Mouse (Mus musculus) embryonic fibroblast, embryonic 13.5 days (primary cell): ENCODE measurements around the gene Hdac6.

Experiments used
- CTCF ChIP-seq: IDR thresholded peaks from 2 replicates; pipeline ENCODE4 v1.5.1; 2011; ENCODE audit warnings: mild to moderate bottlenecking, control low read depth, low read length, moderate library complexity, borderline replicate concordance; ENCODE audit not compliant: insufficient read depth
- POLR2A ChIP-seq: IDR thresholded peaks from 2 replicates; pipeline ENCODE4 v1.6.1; 2011; ENCODE audit warnings: low read depth, mild to moderate bottlenecking, control low read depth, low read length, moderate library complexity

DNA sequence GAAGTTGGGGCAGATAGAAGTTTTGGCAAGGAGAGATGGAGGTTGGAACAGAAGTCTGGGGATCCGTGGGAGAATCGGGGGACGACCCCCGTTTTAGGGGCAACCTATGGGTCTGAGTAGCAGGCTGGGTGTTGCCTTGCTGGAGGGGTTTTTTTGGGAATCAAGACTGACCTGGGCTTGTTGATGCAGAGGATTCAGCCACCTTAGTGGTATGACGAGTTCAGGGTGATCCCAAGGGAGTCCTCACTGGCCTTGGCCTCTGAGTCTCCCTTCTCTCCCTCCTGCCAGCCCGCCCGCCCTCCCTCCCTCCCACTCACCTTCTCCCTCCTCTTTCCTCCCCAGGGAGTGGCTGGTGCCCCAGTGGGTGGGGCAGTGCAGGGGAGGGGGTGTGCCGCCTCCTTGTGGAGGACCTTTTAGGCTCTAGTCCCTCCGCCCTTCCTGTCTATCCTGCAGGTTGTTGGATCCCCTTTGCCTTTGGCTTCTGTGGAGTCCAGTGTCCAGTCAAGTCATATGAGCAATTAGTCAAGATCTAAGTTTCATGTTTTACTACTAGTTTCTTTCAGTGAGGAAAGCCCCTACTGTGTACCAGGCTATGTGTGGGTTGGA, 20.0 kb upstream of the Hdac6 start:
- no peak for TF ChIP-seq CTCF
- no peak for TF ChIP-seq POLR2A
